Mouse (Mus musculus) heart, postnatal 0 days (tissue): ENCODE data around the gene Wfdc12. TPM values are rescaled to one million over a fixed set of nuclear protein-coding genes. Genes with fewer than 3 reads are reported as not detected.
"Not testable (repeated sequence)": the region's sequence is repeated elsewhere in the genome, so short reads cannot be mapped to it uniquely, and the experiment has no call there.

ENCODE experiments used
- ATAC-seq: fragments of 200-750 bp; cut with Nextera tagmentation; 2 replicates; pipeline ENCODE4 v1.8.0; 2017; ENCODE audit warnings: low read depth, moderate number of reproducible peaks, moderate library complexity; ENCODE audit not compliant: insufficient read depth
- DNase-seq: peaks from one replicate; pipeline ENCODE4 v3.0.0-alpha.2; 2016; ENCODE audit warnings: low spot score
- H3K27ac ChIP-seq: fragments of 300-500 bp; sonication (generic); 2 replicates; pipeline ENCODE4 v1.5.1; 2014; ENCODE audit warnings: low read depth, mild to moderate bottlenecking
- H3K27me3 ChIP-seq: fragments of 300-500 bp; sonication (generic); 2 replicates; pipeline ENCODE4 v1.6.1; 2014; ENCODE audit warnings: low read length, mixed read lengths; ENCODE audit not compliant: control insufficient read depth, insufficient read depth
- H3K36me3 ChIP-seq: fragments of 300-500 bp; sonication (generic); replicated peaks from 2 replicates; pipeline ENCODE4 v1.6.1; 2014; ENCODE audit warnings: low read length, mixed read lengths; ENCODE audit not compliant: control insufficient read depth, insufficient read depth
- H3K4me1 ChIP-seq: fragments of 300-500 bp; sonication (generic); 2 replicates; pipeline ENCODE4 v1.6.1; 2014; ENCODE audit warnings: antibody characterized with exemption; ENCODE audit not compliant: control insufficient read depth, insufficient read depth
- H3K4me2 ChIP-seq: fragments of 300-500 bp; sonication (generic); 2 replicates; pipeline ENCODE4 v1.6.1; 2014; ENCODE audit warnings: low read depth, mild to moderate bottlenecking, low read length, moderate library complexity
- H3K4me3 ChIP-seq: fragments of 300-500 bp; sonication (generic); 2 replicates; pipeline ENCODE4 v1.5.1; 2014; ENCODE audit warnings: low read depth, low read length
- H3K9ac ChIP-seq: fragments of 300-500 bp; sonication (generic); replicated peaks from 2 replicates; pipeline ENCODE4 v1.6.1; 2014; ENCODE audit warnings: low read depth, low read length, mixed read lengths
- H3K9me3 ChIP-seq: fragments of 300-500 bp; sonication (generic); replicated peaks from 2 replicates; pipeline ENCODE4 v1.6.1; 2016; ENCODE audit warnings: low read length; ENCODE audit not compliant: control insufficient read depth
- CTCF ChIP-seq: IDR thresholded peaks from 2 replicates; pipeline ENCODE4 v1.5.1; 2016; ENCODE audit warnings: antibody characterized with exemption, control low read depth, low read depth
- EP300 ChIP-seq: IDR thresholded peaks from 2 replicates; pipeline ENCODE4 v1.6.1; 2016; ENCODE audit warnings: antibody characterized with exemption, low read depth
- WGBS: fragments of 180-500 bp; shearing (Covaris S2); extraction: QIAGEN DNeasy Blood & Tissue Kit; methylation state at CpG from one replicate; pipeline ENCODE4 v1.1.7; 2014; 5-methylcytosine and 5-hydroxymethylcytosine counted together
- polyA plus RNA-seq: library from polyadenylated mRNA; unstranded; fragments of >200 nt; fragmentation: Nextera tagmentation; extraction: Ambion mirVana; gene quantifications from 2 replicates; pipeline ENCODE4 v1.2.1, GENCODE M21; 2015
- total RNA-seq: library from RNA; depleted of rRNA; stranded (reverse); fragments of >200 nt; gene quantifications from 2 replicates; pipeline ENCODE4 v1.2.3, GENCODE M21; 2014; ENCODE audit warnings: low replicate concordance

Wfdc12 gene
- total and polyA plus RNA-seq, 2 experiments from 2014 or later: not detected

DNA sequence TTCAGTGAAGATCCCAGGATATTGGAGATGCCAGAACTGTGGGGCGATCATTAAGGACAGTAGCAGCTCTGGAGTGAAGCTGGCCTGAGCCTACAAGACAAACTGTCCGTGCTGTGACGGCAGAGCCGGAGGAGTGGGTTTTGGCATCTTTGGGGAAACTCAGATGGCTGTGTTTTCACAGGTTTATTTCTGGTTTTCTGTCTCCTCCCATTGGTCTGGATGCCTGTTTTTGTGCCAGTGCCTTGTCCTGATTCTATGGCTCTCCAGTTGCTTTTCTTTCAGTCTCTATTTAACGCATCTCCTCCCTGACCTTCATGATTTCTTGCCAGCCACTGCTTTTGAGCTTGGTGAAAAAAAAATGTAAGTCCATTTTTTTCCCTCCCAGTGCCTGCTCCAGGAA lies 22.3 kb upstream of the Wfdc12 start:
- Histone ChIP-seq H3K9ac (no peak overlapping the region), H3K36me3 (no peaks in the 10 kb centered on the region), H3K4me2 (no peak overlapping the region), H3K27me3 (no peaks in the 10 kb centered on the region), H3K27ac (no peak overlapping the region), H3K4me1 (no peaks in the 10 kb centered on the region), H3K4me3 (no peak overlapping the region), H3K9me3 (no peaks in the 10 kb centered on the region)
- ATAC-seq (no peak), DNase-seq (no peak)
- WGBS: 73% methylated on average over 5 of the region's 5 CpGs
- TF ChIP-seq CTCF (no peak), EP300 (no peak)

DNA sequence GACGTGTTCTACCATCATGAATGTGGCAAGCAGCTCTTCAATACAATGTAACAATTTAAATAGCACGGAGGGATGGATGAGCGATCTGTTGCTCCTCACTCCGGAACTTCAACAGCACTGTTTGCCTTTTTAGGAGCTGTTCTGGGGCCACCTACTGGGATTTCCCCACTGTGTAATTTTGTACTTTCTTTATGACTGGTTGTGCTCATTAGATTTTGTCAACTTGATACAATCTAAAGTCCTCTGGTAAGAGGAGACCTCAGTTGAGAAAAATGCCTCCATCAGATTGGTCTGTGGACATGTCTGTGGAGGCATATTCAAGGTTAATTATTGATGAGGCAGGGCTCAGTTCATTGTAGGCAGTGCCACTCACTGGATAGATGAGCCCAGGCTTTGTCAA lies 20.5 kb upstream of the Wfdc12 start:
- Histone ChIP-seq H3K9me3 (no peaks in the 10 kb centered on the region), H3K9ac (no peak overlapping the region), H3K27me3 (no peaks in the 10 kb centered on the region), H3K4me1 (no peaks in the 10 kb centered on the region), H3K4me2 (no peak overlapping the region), H3K4me3 (no peak overlapping the region), H3K36me3 (no peaks in the 10 kb centered on the region), H3K27ac (no peak overlapping the region)
- TF ChIP-seq EP300 (no peak), CTCF (no peak)
- ATAC-seq: no peak
- 81% methylated on average over 4 of the region's 4 CpGs for WGBS
- no peak for DNase-seq

DNA sequence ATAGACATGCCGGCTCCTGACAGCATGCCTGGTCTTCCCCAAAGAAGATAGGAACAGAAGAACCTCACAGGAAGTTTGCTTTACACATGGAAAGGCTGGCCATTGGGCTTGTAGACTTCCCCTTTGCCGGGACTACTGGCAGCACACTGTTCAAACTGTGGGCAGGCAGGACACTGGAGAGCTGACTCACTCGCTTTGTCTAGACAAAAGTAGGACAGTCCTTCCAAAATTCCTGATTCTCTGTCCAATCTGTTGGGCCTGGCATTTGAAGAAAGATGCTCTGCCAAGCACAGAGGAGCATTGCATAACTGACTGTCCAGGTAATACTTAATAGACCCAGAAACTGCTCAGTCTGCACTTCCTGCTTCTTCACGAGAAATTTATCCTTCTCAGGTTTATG lies 16.3 kb upstream of the Wfdc12 start:
- TF ChIP-seq CTCF (no peak), EP300 (no peak)
- H3K4me2 ChIP-seq: no peak overlapping the region
- H3K4me3 ChIP-seq: no peak overlapping the region
- no peak overlapping the region for H3K27ac ChIP-seq
- WGBS: 57% methylated on average over 4 of the region's 4 CpGs
- H3K4me1 ChIP-seq: no peaks in the 10 kb centered on the region
- no peaks in the 10 kb centered on the region for H3K27me3 ChIP-seq
- H3K9me3 ChIP-seq: no peaks in the 10 kb centered on the region
- no peak for ATAC-seq
- H3K9ac ChIP-seq: no peak overlapping the region
- DNase-seq: no peak
- H3K36me3 ChIP-seq: no peaks in the 10 kb centered on the region

DNA sequence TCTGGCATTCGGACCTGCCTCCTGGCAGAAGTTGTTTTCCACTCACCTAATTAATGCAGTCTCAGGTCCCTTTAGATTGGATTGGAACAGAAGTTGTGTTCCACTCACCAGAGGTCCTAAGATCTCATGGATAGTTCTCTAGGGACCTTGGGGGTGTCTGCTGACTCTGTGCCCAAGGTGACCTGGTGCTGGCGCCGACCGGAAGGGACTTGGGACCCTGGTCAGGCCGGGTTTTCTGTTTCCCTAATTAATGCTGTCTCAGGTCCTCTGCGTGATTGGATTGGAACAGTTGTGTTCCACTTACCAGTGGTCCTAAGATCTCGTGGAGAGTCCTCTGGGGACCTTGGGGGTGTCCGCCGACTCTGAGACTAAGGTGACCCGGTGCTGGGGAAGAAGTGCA lies 15.6 kb upstream of the Wfdc12 start:
- not testable (repeated sequence) for H3K9ac ChIP-seq, ATAC-seq, H3K36me3 ChIP-seq, H3K4me2 ChIP-seq, H3K27me3 ChIP-seq, H3K9me3 ChIP-seq, H3K4me1 ChIP-seq, H3K27ac ChIP-seq, DNase-seq, H3K4me3 ChIP-seq
- 82% methylated on average over 10 of the region's 10 CpGs for WGBS

DNA sequence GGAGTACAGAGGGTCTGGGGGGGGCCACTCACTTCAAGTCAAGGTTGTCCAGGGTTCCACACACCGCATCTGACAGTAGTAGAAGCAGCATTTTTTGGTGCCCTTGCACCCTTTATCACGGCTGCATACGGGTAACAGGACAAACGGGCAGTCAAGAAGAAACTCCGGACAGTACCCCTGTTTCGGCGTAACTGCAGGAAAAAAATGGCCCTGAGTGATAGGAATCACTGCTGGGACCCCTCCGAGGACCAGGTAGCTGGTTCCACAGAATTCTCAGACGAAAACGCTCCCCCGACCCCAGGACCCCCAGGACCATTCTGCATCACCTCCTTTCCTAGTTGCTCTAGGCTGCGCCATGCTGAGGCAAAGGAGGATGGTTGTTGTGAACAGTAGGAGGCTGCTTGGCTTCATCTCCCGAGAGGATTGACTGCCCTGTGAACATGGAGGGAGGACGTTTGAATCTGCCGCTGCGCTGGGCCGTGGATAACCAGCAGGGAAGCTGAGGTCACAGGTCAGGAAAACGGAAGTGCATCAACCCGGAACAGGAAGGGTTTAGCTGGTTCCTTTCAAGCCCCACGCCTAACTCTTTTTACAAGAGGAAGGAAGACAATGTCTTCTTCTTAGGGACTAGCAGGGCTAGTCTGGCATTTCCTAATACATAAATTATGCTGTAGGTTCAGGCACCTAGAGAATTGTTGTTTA lies 9.4 kb upstream of the Wfdc12 start, which contains the start of gene Wfdc15a:
TSS of gene Wfdc15a (minus strand) at position 505 of the 702 bp plus-strand sequence.
- ATAC-seq (no peak), DNase-seq (no peak)
- no peaks in the 10 kb centered on the region for H3K4me1 ChIP-seq
- no peak for TF ChIP-seq CTCF
- no peak for TF ChIP-seq EP300
- no peak within 1 kb of the TSS for H3K9ac ChIP-seq
- H3K36me3 ChIP-seq: no peaks in the 10 kb centered on the region
- H3K27ac ChIP-seq: no peak within 1 kb of the TSS
- H3K4me2 ChIP-seq: no peak within 1 kb of the TSS
- no peaks in the 10 kb centered on the region for H3K27me3 ChIP-seq
- no peak within 1 kb of the TSS for H3K4me3 ChIP-seq
- WGBS: 72% methylated on average over 20 of the region's 20 CpGs
- no peaks in the 10 kb centered on the region for H3K9me3 ChIP-seq

DNA sequence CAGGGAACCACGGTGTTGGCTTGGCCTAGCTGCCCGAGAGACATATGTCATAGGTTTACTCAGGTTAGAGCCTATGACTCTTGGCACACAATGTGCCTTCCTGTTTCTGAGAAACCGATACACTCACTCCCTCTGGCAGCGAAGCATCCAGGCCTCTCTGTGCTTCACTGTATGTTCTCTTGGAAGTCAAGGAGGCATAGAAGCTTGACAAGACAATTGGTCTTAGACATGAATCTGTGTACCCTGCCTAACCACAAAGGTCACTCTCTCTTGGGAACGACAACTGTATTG lies 6.2 kb upstream of the Wfdc12 start:
- ATAC-seq (no peak), DNase-seq (no peak)
- Histone ChIP-seq H3K4me1 (no peaks in the 10 kb centered on the region), H3K4me3 (no peak overlapping the region), H3K9ac (no peak overlapping the region), H3K4me2 (no peak overlapping the region), H3K27ac (no peak overlapping the region), H3K36me3 (no peaks in the 10 kb centered on the region), H3K9me3 (no peaks in the 10 kb centered on the region), H3K27me3 (0 out of 2 replicates have a peak, but pooled peaks cover 4% of the 10 kb centered on the region)
- 85% methylated on average over 5 of the region's 5 CpGs for WGBS
- no peak for TF ChIP-seq EP300
- TF ChIP-seq CTCF: no peak
